Mouse (Mus musculus): ENCODE data around the gene Lsm14a. TPM values are rescaled to one million over a fixed set of nuclear protein-coding genes. Genes with fewer than 3 reads are reported as not detected.

Lsm14a gene
- total and polyA plus RNA-seq, 2 experiments from 2014 or later: 41.4 to 44.7 TPM

- ATAC-seq (ENCODE audit: insufficient read depth, low read depth) (no peak), DNase-seq (ENCODE audit: low spot score) (no peak)
- Histone ChIP-seq H3K4me2 (ENCODE audit: low read depth, low read length) (no peak overlapping the region), H3K36me3 (replicated peaks; ENCODE audit: control insufficient read depth, insufficient read depth, low read length) (no peaks in the 10 kb centered on the region), H3K4me3 (ENCODE audit: low read depth, low read length) (no peak overlapping the region), H3K9me3 (replicated peaks; ENCODE audit: control insufficient read depth, low read length) (no peaks in the 10 kb centered on the region), H3K27me3 (ENCODE audit: control insufficient read depth, insufficient read depth, low read length) (no peaks in the 10 kb centered on the region), H3K9ac (replicated peaks; ENCODE audit: low read depth, low read length) (no peak overlapping the region), H3K4me1 (ENCODE audit: control insufficient read depth, insufficient read depth) (no peaks in the 10 kb centered on the region), H3K27ac (ENCODE audit: low read depth) (no peak overlapping the region)
- WGBS: 45% methylated on average over 4 of the region's 4 CpGs
- TF ChIP-seq CTCF (IDR thresholded peaks at IDR 0.05; ENCODE audit: low read depth) (no peak), EP300 (IDR thresholded peaks at IDR 0.05; ENCODE audit: low read depth) (no peak)
Observed at GRCm38 (mm10) chr7:34400070-34400469, 7.0 kb upstream of the Lsm14a start.

GRCm38 (mm10) chr7:34398831-34399230 is 5.7 kb upstream of the Lsm14a start:
- H3K36me3 ChIP-seq (replicated peaks; ENCODE audit: control insufficient read depth, insufficient read depth, low read length): no peaks in the 10 kb centered on the region
- WGBS: 73% methylated on average over 5 of the region's 5 CpGs

GRCm38 (mm10) chr7:34396791-34397190 is 3.7 kb upstream of the Lsm14a start:
- Histone ChIP-seq H3K4me3 (ENCODE audit: low read depth, low read length) (no peak overlapping the region), H3K27ac (ENCODE audit: low read depth) (no peak overlapping the region), H3K27me3 (ENCODE audit: control insufficient read depth, insufficient read depth, low read length) (no peaks in the 10 kb centered on the region), H3K9me3 (replicated peaks; ENCODE audit: control insufficient read depth, low read length) (no peaks in the 10 kb centered on the region), H3K4me2 (ENCODE audit: low read depth, low read length) (no peak overlapping the region), H3K36me3 (replicated peaks; ENCODE audit: control insufficient read depth, insufficient read depth, low read length) (no peaks in the 10 kb centered on the region), H3K9ac (replicated peaks; ENCODE audit: low read depth, low read length) (no peak overlapping the region), H3K4me1 (ENCODE audit: control insufficient read depth, insufficient read depth) (no peaks in the 10 kb centered on the region)
- no peak for ATAC-seq (ENCODE audit: insufficient read depth, low read depth)
- DNase-seq (ENCODE audit: low spot score): no peak
- 76% methylated on average over 3 of the region's 3 CpGs for WGBS
- no peak for TF ChIP-seq CTCF (IDR thresholded peaks at IDR 0.05; ENCODE audit: low read depth)
- TF ChIP-seq EP300 (IDR thresholded peaks at IDR 0.05; ENCODE audit: low read depth): no peak

More at GRCm38 (mm10) chr7:34398831-34399230, 5.7 kb upstream of the Lsm14a start:
- no peak overlapping the region for H3K4me2 ChIP-seq (ENCODE audit: low read depth, low read length)
- no peak for TF ChIP-seq EP300 (IDR thresholded peaks at IDR 0.05; ENCODE audit: low read depth)
- peak; percentile 16; the same call in 1 of the 2 replicates for TF ChIP-seq CTCF (IDR thresholded peaks at IDR 0.05; ENCODE audit: low read depth)
- no peaks in the 10 kb centered on the region for H3K4me1 ChIP-seq (ENCODE audit: control insufficient read depth, insufficient read depth)
- ATAC-seq (ENCODE audit: insufficient read depth, low read depth) (no peak), DNase-seq (ENCODE audit: low spot score) (no peak)
- no peak overlapping the region for H3K27ac ChIP-seq (ENCODE audit: low read depth)
- H3K27me3 ChIP-seq (ENCODE audit: control insufficient read depth, insufficient read depth, low read length): no peaks in the 10 kb centered on the region
- H3K4me3 ChIP-seq (ENCODE audit: low read depth, low read length): no peak overlapping the region
- H3K9ac ChIP-seq (replicated peaks; ENCODE audit: low read depth, low read length): no peak overlapping the region
- H3K9me3 ChIP-seq (replicated peaks; ENCODE audit: control insufficient read depth, low read length): no peaks in the 10 kb centered on the region

DNA sequence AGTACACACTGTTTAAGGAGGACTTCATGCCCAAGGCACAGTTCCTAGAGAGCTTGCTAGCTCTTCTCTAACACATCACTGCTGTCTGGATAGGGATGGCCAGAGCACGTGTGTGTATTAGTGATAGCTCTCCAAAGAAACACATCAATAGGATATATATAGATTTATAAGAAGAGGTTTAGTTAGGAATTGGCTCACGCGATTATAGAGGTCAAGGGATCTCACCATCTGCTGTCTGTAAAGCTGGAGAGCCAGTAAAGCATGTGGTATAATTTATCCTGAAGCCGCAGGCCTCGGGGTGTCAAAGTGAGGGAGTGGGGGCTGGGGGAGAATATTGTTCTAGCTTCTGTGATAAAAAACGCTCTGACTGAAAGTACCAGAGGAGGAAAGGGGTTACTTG is 2.6 kb upstream of the Lsm14a start:
- 69% methylated on average over 6 of the region's 6 CpGs for WGBS
- Histone ChIP-seq H3K27ac (ENCODE audit: low read depth) (no peak overlapping the region), H3K4me3 (ENCODE audit: low read depth, low read length) (no peak overlapping the region), H3K9ac (replicated peaks; ENCODE audit: low read depth, low read length) (no peak overlapping the region), H3K27me3 (ENCODE audit: control insufficient read depth, insufficient read depth, low read length) (no peaks in the 10 kb centered on the region), H3K4me2 (ENCODE audit: low read depth, low read length) (no peak overlapping the region), H3K4me1 (ENCODE audit: control insufficient read depth, insufficient read depth) (no peaks in the 10 kb centered on the region), H3K36me3 (replicated peaks; ENCODE audit: control insufficient read depth, insufficient read depth, low read length) (no peaks in the 10 kb centered on the region), H3K9me3 (replicated peaks; ENCODE audit: control insufficient read depth, low read length) (no peaks in the 10 kb centered on the region)
- no peak for ATAC-seq (ENCODE audit: insufficient read depth, low read depth)
- DNase-seq (ENCODE audit: low spot score): no peak
- TF ChIP-seq EP300 (IDR thresholded peaks at IDR 0.05; ENCODE audit: low read depth) (no peak), CTCF (IDR thresholded peaks at IDR 0.05; ENCODE audit: low read depth) (no peak)

DNA sequence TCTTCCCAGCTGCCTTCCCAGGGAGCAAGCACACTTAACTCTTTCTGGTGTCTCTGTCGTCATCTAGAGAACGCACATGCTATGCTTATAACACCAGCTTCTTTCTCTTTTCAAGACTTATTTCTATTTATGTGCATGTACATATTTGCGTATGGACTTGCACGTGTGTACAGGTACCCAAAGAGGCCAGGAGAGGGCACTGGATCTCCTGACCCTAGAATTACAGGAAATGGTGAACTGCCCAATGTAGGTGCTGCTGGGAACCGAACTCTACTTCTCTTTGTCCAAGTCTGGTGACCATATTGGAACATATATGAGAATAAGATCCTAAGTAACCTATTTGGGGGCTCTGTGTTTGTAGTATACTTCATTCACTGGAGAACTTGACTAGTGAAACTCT is 1.5 kb upstream of the Lsm14a start:
- no peak overlapping the region for H3K4me3 ChIP-seq (ENCODE audit: low read depth, low read length)
- WGBS: 83% methylated on average over 5 of the region's 5 CpGs
- H3K36me3 ChIP-seq (replicated peaks; ENCODE audit: control insufficient read depth, insufficient read depth, low read length): no peaks in the 10 kb centered on the region
- H3K27me3 ChIP-seq (ENCODE audit: control insufficient read depth, insufficient read depth, low read length): no peaks in the 10 kb centered on the region
- TF ChIP-seq EP300 (IDR thresholded peaks at IDR 0.05; ENCODE audit: low read depth): no peak
- TF ChIP-seq CTCF (IDR thresholded peaks at IDR 0.05; ENCODE audit: low read depth): no peak
- no peak overlapping the region for H3K9ac ChIP-seq (replicated peaks; ENCODE audit: low read depth, low read length)
- DNase-seq (ENCODE audit: low spot score) (no peak), ATAC-seq (ENCODE audit: insufficient read depth, low read depth) (no peak)
- no peak overlapping the region for H3K27ac ChIP-seq (ENCODE audit: low read depth)
- no peak overlapping the region for H3K4me2 ChIP-seq (ENCODE audit: low read depth, low read length)
- no peaks in the 10 kb centered on the region for H3K4me1 ChIP-seq (ENCODE audit: control insufficient read depth, insufficient read depth)
- no peaks in the 10 kb centered on the region for H3K9me3 ChIP-seq (replicated peaks; ENCODE audit: control insufficient read depth, low read length)

GRCm38 (mm10) chr7:34394091-34394490 is 976 bp upstream of the Lsm14a start:
- Histone ChIP-seq H3K27ac (ENCODE audit: low read depth) (no peak overlapping the region), H3K9ac (replicated peaks; ENCODE audit: low read depth, low read length) (no peak overlapping the region), H3K27me3 (ENCODE audit: control insufficient read depth, insufficient read depth, low read length) (no peaks in the 10 kb centered on the region), H3K4me3 (ENCODE audit: low read depth, low read length) (no peak overlapping the region), H3K4me2 (ENCODE audit: low read depth, low read length) (no peak overlapping the region), H3K36me3 (replicated peaks; ENCODE audit: control insufficient read depth, insufficient read depth, low read length) (no peaks in the 10 kb centered on the region), H3K9me3 (replicated peaks; ENCODE audit: control insufficient read depth, low read length) (no peaks in the 10 kb centered on the region), H3K4me1 (ENCODE audit: control insufficient read depth, insufficient read depth) (no peaks in the 10 kb centered on the region)
- ATAC-seq (ENCODE audit: insufficient read depth, low read depth) (no peak), DNase-seq (ENCODE audit: low spot score) (no peak)
- 80% methylated on average over 2 of the region's 2 CpGs for WGBS
- TF ChIP-seq EP300 (IDR thresholded peaks at IDR 0.05; ENCODE audit: low read depth) (no peak), CTCF (IDR thresholded peaks at IDR 0.05; ENCODE audit: low read depth) (no peak)
